Mouse (Mus musculus) neural tube, embryonic 13.5 days (tissue): ENCODE measurements around the gene Gstp3. TPM values are rescaled to one million over a fixed set of nuclear protein-coding genes. Genes with fewer than 3 reads are reported as not detected.
"Not testable (repeated sequence)": the region's sequence is repeated elsewhere in the genome, so short reads cannot be mapped to it uniquely, and the experiment has no call there.

ENCODE experiments used
- ATAC-seq: fragments of 200-750 bp; cut with Nextera tagmentation; 2 replicates; pipeline ENCODE4 v1.8.0; 2017; ENCODE audit warnings: low read depth, mild to moderate bottlenecking, moderate TSS enrichment, moderate library complexity
- H3K27ac ChIP-seq: fragments of 300-500 bp; sonication (generic); replicated peaks from 2 replicates; pipeline ENCODE4 v1.5.1; 2015; ENCODE audit warnings: moderate library complexity, mild to moderate bottlenecking, inconsistent platforms
- H3K27me3 ChIP-seq: fragments of 300-500 bp; sonication (generic); 2 replicates; pipeline ENCODE4 v1.6.1; 2015; ENCODE audit warnings: mild to moderate bottlenecking, inconsistent platforms
- H3K36me3 ChIP-seq: fragments of 300-500 bp; sonication (generic); 2 replicates; pipeline ENCODE4 v1.6.1; 2015; ENCODE audit warnings: mild to moderate bottlenecking, inconsistent platforms
- H3K4me1 ChIP-seq: fragments of 300-500 bp; sonication (generic); replicated peaks from 2 replicates; pipeline ENCODE4 v1.6.1; 2015; ENCODE audit warnings: inconsistent platforms
- H3K4me2 ChIP-seq: fragments of 300-500 bp; sonication (generic); 2 replicates; pipeline ENCODE4 v1.6.1; 2015; ENCODE audit warnings: inconsistent platforms, mild to moderate bottlenecking, moderate library complexity
- H3K4me3 ChIP-seq: fragments of 300-500 bp; sonication (generic); 2 replicates; pipeline ENCODE4 v1.5.1; 2015; ENCODE audit warnings: mild to moderate bottlenecking, inconsistent platforms
- H3K9ac ChIP-seq: fragments of 300-500 bp; sonication (generic); 2 replicates; pipeline ENCODE4 v1.6.1; 2015; ENCODE audit warnings: moderate library complexity, mild to moderate bottlenecking, inconsistent platforms
- H3K9me3 ChIP-seq: fragments of 300-500 bp; sonication (generic); 2 replicates; pipeline ENCODE4 v1.6.1; 2016; ENCODE audit warnings: inconsistent platforms
- WGBS: fragments of 180-500 bp; shearing (Covaris S2); methylation state at CpG from one replicate; pipeline ENCODE4 v1.1.7; 2015; 5-methylcytosine and 5-hydroxymethylcytosine counted together
- polyA plus RNA-seq: library from polyadenylated mRNA; unstranded; fragments of >200 nt; fragmentation: Nextera tagmentation; extraction: Ambion mirVana; gene quantifications from 2 replicates; pipeline ENCODE4 v1.2.1, GENCODE M21; 2015

The Gstp3 gene
- polyA plus RNA-seq, 1 experiment from 2014 or later = not detected

DNA sequence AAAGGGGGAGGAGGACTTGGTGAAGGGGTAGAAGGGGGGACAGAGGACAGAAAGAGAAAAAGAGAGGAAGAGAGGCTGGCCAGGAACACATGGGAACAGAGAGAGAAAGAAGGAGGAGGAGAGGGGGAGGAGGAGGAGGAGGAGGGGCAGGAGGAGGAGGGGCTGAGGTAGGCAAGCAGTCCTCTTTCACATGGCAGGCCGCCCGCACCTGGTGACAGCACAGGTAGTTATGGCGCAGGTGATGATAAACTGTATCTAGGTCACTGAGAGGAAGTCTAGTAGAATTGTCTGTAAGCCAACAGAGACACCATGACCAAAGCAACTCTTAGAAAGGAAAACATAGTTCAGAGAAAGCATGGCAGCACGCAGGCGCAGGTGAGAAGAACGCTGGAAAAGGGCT, 12.0 kb upstream of the Gstp3 start:
- WGBS = 91% methylated on average over 6 of the region's 6 CpGs
- Histone ChIP-seq H3K27me3 (no peaks in the 10 kb centered on the region), H3K36me3 (no peaks in the 10 kb centered on the region), H3K4me2 (no peak overlapping the region), H3K9ac (no peak overlapping the region), H3K27ac (no peak overlapping the region), H3K4me3 (no peak overlapping the region), H3K4me1 (no peaks in the 10 kb centered on the region), H3K9me3 (no peaks in the 10 kb centered on the region)
- no peak for ATAC-seq

DNA sequence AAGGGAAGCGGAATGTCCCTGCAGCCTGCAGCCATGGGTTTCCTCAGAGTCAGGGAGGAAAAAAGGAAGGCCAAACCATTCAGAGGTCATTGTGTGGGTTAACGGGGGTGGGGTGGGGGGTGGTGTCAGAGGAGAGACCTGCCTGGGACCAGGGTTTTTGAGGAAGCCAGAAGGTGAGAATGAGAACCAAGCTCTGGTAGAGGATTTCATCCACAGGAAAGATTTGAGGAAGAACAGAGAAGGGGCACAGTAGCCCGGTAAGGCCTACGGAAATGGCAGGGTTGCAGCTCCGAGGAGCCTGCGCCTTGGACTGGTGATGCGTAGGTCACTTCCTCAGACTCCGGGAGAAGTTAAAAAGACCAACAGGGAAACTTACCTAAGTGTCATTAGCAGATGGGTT, 11.4 kb upstream of the Gstp3 start:
- Histone ChIP-seq H3K9me3 (no peaks in the 10 kb centered on the region), H3K4me1 (no peaks in the 10 kb centered on the region), H3K4me3 (no peak overlapping the region), H3K27me3 (no peaks in the 10 kb centered on the region), H3K9ac (no peak overlapping the region), H3K36me3 (no peaks in the 10 kb centered on the region), H3K4me2 (no peak overlapping the region), H3K27ac (no peak overlapping the region)
- WGBS = 79% methylated on average over 8 of the region's 8 CpGs
- no peak for ATAC-seq

DNA sequence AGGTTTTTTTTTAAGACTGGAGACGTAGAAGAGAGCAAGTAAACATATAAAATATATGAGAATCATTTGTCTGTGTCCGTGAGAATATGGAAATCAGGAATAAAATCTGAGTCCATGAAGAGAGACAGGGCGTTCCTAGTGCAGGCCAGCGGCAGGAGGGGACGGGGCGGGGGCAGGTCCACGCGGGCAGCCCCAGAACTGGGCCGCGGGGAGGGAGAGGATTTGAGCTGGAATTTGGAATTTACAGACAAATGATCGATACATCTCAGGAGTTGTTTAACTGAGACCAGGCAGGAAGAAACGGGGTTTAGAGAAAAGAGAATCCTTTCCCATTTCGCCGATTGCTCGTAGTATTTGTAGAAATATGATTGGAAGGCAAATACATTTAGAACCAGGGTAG, 10.9 kb upstream of the Gstp3 start:
- no peak for ATAC-seq
- H3K27me3 ChIP-seq = no peaks in the 10 kb centered on the region
- H3K4me1 ChIP-seq = no peaks in the 10 kb centered on the region
- no peak overlapping the region for H3K4me3 ChIP-seq
- no peaks in the 10 kb centered on the region for H3K9me3 ChIP-seq
- H3K4me2 ChIP-seq = no peak overlapping the region
- no peaks in the 10 kb centered on the region for H3K36me3 ChIP-seq
- no peak overlapping the region for H3K9ac ChIP-seq
- 79% methylated on average over 15 of the region's 15 CpGs for WGBS
- no peak overlapping the region for H3K27ac ChIP-seq

DNA sequence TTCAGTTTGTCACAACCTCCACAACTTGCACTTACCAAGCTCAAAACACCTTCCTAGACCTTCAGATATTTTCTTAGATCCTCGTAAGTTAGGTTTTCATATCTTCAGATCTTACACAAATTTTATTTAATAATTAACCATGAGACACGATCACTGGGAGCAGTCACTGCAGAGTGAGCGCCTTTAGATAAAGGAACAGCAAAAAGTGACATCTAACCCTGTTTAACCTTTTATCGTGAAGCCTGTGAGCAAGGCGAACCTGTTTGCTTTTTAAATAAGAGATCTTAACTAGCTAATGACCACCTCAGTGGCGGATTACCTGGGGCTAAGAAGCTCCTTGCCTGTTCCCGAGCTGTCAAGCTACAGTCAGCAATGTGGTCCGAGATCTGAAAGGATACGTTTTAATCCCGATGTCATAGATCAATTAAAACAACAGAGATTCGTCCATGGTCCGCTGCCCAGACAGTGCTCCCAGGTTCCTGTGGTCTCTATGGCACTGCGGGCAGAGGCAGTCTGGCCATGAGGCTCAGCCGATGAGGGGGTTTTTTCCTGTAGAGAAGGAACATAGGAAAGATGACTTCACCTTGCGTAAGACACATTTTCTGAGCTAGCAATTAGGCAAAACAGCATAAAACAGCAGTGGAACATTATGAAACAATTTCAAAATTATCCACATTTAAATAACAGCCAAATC, 9.5 kb upstream of the Gstp3 start:
- Histone ChIP-seq H3K4me3 (no peak overlapping the region), H3K9ac (no peak overlapping the region), H3K27me3 (no peaks in the 10 kb centered on the region), H3K27ac (no peak overlapping the region), H3K4me1 (no peaks in the 10 kb centered on the region), H3K4me2 (no peak overlapping the region), H3K9me3 (no peaks in the 10 kb centered on the region), H3K36me3 (no peaks in the 10 kb centered on the region)
- ATAC-seq = no peak
- 80% methylated on average over 15 of the region's 15 CpGs for WGBS

DNA sequence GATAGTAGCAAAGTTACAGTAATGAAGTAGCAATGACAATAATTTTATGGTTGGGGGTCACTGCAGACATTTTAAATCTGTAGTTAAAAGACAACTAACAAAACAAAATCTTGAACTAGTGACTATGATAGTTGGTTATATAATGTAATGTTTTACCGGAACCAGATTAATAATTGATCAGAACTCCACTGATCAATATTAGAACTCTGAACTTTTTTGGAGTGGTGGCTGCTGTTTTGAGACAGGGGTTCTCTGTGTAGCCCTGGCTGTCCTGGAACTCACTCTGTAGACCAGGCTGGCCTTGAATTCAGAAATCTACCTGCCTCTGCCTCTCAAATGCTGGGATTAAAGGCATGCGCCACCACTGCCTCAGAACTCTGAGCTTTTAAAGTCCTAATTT, 8.9 kb upstream of the Gstp3 start:
- 90% methylated on average over 2 of the region's 2 CpGs for WGBS
- not testable (repeated sequence) for H3K27ac ChIP-seq, H3K27me3 ChIP-seq, H3K4me1 ChIP-seq, H3K9me3 ChIP-seq, H3K36me3 ChIP-seq, H3K4me2 ChIP-seq, H3K9ac ChIP-seq, ATAC-seq, H3K4me3 ChIP-seq

DNA sequence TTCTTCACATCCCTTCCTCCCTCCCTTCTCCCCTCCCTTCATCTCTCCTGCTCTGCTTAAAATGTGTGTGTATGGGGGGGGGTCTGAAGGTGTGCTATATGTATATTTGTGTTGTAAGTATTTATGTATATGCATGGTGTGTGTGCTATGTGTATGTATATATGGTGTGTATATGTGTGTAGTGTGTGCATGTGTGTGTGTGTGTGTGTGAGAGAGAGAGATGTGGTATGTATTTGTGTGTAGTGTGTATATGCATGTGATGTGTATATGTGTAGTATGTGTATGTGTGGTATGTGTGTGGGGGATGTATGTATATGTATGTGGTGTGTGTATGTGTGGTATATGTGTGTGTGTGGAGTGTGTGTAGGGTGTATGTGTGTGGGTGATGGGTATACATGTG, 7.5 kb upstream of the Gstp3 start:
- no peak for ATAC-seq

DNA sequence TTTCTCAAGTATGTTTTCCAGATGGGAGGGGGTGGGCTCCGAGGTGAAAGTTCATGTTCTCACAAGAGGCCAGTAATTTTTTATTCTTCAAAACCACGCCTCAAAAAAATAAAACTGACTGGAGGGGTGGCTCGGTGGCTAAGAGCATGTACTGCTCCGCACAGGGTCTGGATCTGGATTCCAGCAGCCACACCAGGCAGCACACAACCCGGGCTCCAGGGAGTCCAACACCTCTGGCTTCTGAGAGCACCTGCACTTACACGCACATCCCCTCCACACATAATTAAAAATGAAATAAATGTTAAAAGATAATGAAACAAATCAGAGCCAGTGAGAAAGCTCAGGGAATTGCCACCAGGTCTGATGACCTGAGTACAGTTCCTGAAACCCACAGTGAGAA, 6.9 kb upstream of the Gstp3 start:
- Histone ChIP-seq H3K9ac (no peak overlapping the region), H3K4me2 (no peak overlapping the region), H3K27ac (no peak overlapping the region), H3K9me3 (no peaks in the 10 kb centered on the region), H3K4me3 (no peak overlapping the region), H3K27me3 (no peaks in the 10 kb centered on the region), H3K36me3 (no peaks in the 10 kb centered on the region), H3K4me1 (no peaks in the 10 kb centered on the region)
- 83% methylated on average over 6 of the region's 6 CpGs for WGBS
- no peak for ATAC-seq

More for the DNA sequence above, 7.5 kb upstream of the Gstp3 start:
- no peak overlapping the region for H3K27ac ChIP-seq
- no peaks in the 10 kb centered on the region for H3K36me3 ChIP-seq
- no peak overlapping the region for H3K4me3 ChIP-seq
- no peak overlapping the region for H3K9ac ChIP-seq
- no peaks in the 10 kb centered on the region for H3K4me1 ChIP-seq
- H3K4me2 ChIP-seq = no peak overlapping the region
- H3K9me3 ChIP-seq = no peaks in the 10 kb centered on the region
- H3K27me3 ChIP-seq = no peaks in the 10 kb centered on the region

DNA sequence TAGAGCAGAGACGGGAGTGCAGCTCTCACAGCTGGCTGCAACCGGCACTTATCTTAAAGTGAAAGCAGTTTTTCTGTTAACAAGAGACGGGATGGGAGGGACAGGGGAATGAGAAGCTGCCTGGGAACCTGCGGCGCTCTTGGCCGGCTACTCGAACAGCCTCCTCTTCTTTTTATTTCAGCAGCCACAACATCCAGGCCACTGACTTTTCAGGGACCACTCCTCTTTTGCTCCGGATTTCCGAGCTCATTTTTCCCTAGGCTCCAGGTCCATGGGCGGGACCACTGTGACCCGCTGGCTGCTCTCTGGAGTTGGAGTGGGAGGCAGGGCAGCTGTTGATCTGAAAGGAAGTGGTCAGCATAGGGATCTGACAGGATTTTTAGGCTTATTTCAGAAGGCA, 5.1 kb upstream of the Gstp3 start:
- H3K4me2 ChIP-seq, H3K27me3 ChIP-seq, H3K27ac ChIP-seq, H3K4me3 ChIP-seq, H3K4me1 ChIP-seq, H3K9me3 ChIP-seq, H3K9ac ChIP-seq, H3K36me3 ChIP-seq, ATAC-seq: not testable (repeated sequence)
- 48% methylated on average over 6 of the region's 11 CpGs for WGBS

DNA sequence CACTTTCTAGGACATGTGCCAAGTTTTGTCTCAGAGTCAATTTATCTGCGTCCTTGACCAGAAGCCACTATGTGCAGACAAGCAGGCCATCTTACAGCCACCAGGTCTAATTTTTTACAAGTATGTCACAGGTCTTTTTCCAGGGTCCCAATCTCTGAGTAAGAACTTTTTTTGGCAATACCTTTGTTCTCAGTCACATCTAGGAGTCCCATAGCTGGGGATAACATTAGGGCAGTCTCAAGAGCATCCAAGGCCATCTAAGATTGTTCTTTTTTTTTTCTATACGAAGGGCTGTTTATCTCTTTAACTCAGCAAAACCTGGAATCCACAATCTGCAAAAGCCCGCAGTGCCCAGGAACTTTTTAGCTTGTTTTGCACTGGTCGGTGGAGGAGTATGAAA, 4.0 kb upstream of the Gstp3 start:
- not testable (repeated sequence) for ATAC-seq, H3K27ac ChIP-seq, H3K4me2 ChIP-seq, H3K4me1 ChIP-seq, H3K27me3 ChIP-seq, H3K36me3 ChIP-seq, H3K9me3 ChIP-seq, H3K4me3 ChIP-seq, H3K9ac ChIP-seq
- WGBS = 88% methylated on average over 4 of the region's 4 CpGs

DNA sequence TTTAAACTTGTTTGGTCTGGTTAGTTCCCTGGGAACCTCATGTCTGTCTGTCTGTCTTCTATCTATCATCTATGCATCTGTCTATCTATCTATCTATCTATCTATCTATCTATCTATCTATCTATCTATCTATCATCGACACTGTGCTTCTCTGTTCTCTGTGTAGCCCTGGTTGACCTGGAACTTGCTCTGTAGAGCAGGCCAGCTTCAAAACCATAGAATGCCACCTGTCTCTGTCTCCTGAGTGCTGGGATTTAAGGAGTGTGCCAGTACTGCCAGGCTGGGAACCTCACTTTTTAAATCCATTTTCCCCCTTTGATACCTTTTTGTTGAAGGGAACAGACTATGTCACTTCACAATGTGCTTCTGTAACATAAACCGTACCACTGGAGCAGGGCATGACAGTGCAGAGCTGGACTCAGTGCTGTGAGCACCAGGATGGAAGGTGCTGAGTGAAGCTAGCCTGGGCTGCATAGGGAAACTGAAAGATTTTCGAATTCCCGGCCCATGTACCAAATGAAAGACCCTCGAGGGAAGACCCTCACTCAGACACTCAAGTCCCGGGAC, 1.6 kb upstream of the Gstp3 start:
- H3K4me2 ChIP-seq = no peak overlapping the region
- no peak overlapping the region for H3K9ac ChIP-seq
- H3K36me3 ChIP-seq = no peaks in the 10 kb centered on the region
- H3K4me3 ChIP-seq = no peak overlapping the region
- 86% methylated on average over 6 of the region's 6 CpGs for WGBS
- H3K9me3 ChIP-seq = no peaks in the 10 kb centered on the region
- H3K27me3 ChIP-seq = no peaks in the 10 kb centered on the region
- no peak overlapping the region for H3K27ac ChIP-seq
- ATAC-seq = no peak
- no peaks in the 10 kb centered on the region for H3K4me1 ChIP-seq

DNA sequence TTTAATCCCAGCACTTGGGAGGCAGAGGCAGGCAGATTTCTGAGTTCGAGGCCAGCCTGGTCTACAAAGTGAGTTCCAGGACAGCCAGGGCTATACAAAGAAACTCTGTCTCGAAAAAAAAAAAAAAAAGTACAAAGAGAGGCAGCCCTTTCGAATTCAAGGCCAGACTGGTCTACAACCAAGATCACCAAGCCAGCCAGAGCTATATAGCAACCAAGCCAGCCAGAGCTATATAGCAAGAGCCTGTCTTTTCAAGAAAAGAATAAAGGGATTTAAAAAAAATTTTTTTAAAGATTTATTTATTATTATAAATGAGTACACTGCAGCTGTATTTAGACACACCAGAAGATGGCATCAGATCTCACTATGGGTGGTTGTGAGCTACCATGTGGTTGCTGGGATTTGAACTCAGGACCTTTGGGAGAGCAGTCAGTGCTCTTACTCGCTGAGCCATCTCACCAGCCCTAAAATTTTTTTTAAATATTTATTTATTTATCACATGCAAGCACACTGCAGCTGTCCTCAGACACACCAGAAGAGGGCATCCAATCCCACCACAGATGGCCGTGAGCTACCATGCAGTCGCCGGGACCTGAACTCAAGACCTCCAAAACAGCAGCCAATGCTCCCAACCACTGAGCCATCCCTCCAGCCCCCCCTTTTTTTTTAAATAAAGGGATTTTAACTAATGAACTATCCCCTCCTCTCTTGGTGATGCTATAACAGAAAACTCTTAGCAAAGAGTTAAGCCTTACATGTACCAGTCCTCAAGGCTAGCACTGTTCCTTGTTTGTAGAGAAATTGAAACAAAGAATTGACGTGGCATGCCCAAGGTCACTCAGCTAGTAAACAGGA, 902 bp upstream of the Gstp3 start:
- H3K4me2 ChIP-seq = not testable (repeated sequence)

DNA sequence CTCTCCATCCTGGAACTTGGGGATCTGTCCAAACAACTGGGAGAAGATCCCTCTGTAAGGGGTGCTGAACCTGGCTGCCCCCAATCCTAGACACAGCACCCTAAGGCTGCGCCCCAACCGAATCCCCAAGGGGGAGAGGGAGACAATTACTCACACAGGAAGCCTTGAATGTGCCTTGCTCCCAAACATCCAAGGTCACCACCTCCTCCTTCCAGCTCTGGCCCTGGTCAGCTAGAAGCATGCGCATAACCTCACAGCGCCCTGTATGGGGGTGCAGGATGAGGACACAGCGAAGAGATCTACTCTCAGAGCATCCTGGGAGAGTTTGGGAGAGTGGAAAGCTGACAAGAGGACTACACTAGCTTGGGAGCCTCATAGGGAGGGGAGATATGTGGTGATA, 788 bp downstream of the Gstp3 start:
- no peaks in the 10 kb centered on the region for H3K4me1 ChIP-seq
- H3K4me2 ChIP-seq = no peak overlapping the region
- H3K9me3 ChIP-seq = no peaks in the 10 kb centered on the region
- H3K36me3 ChIP-seq = no peaks in the 10 kb centered on the region
- H3K9ac ChIP-seq = no peak overlapping the region
- 90% methylated on average over 5 of the region's 5 CpGs for WGBS
- ATAC-seq = no peak
- H3K27ac ChIP-seq = no peak overlapping the region
- no peaks in the 10 kb centered on the region for H3K27me3 ChIP-seq
- H3K4me3 ChIP-seq = no peak overlapping the region

More for the DNA sequence above, 902 bp upstream of the Gstp3 start:
- not testable (repeated sequence) for H3K36me3 ChIP-seq, ATAC-seq, H3K27me3 ChIP-seq, H3K4me1 ChIP-seq, H3K4me3 ChIP-seq, H3K27ac ChIP-seq, H3K9ac ChIP-seq, H3K9me3 ChIP-seq
- WGBS = 84% methylated on average over 8 of the region's 8 CpGs
